Comparison of ENCODE assay signal across 9 mouse cellular contexts in genomic region chr14:84447661-84448380, GRCm38 (mm10). TPM values are rescaled to one million over a fixed set of nuclear protein-coding genes. Genes with fewer than 3 reads are reported as not detected.
DNase-seq lines count a peak whose midpoint lies in the region; ATAC-seq lines count a peak whose summit lies in the region.
"Had no signal": no experiment of that assay in that cellular context is flagged by ENCODE, and none has a peak within 500 bp of the region (broad histone marks: within the 10 kb centered on the region; RNA-seq: fewer than 3 reads in every experiment).

No protein-coding gene starts in this region.

- no peaks in the 10 kb centered on the region for H3K9me3 ChIP-seq in heart, embryonic 13.5 days
- H3K9me3 ChIP-seq in kidney, embryonic 16.5 days (ENCODE audit: low read length): no peaks in the 10 kb centered on the region
- no peaks in the 10 kb centered on the region for H3K9me3 ChIP-seq in liver, embryonic 12.5 days (replicated peaks)

- 4% methylated on average over 45 of the region's 45 CpGs for WGBS in heart, embryonic 13.5 days
- 3% methylated on average over 45 of the region's 45 CpGs for WGBS in kidney, embryonic 16.5 days
- WGBS in liver, embryonic 12.5 days (ENCODE audit: insufficient replicate concordance): 6% methylated on average over 45 of the region's 45 CpGs

- H3K4me2 ChIP-seq in heart, embryonic 13.5 days: peak overlapping the region; percentile 98
- peak overlapping the region; percentile 81 for H3K4me2 ChIP-seq in kidney, embryonic 16.5 days (replicated peaks; ENCODE audit: low read depth, low read length)
- peak overlapping the region; percentile 70 for H3K4me2 ChIP-seq in liver, embryonic 12.5 days

- H3K4me3 ChIP-seq in heart, embryonic 13.5 days: peak overlapping the region; percentile 68
- peak overlapping the region; percentile 58 for H3K4me3 ChIP-seq in kidney, embryonic 16.5 days (ENCODE audit: low read length)
- H3K4me3 ChIP-seq in liver, embryonic 12.5 days: peak overlapping the region; percentile 29
- H3K4me3 ChIP-seq: erythroblast, embryonic 14.5 days had no signal

- H3K9ac ChIP-seq in heart, embryonic 13.5 days: peak overlapping the region; percentile 62
- peak overlapping the region; percentile 38; the same call in 1 of the 2 replicates for H3K9ac ChIP-seq in kidney, embryonic 16.5 days (replicated peaks; ENCODE audit: low read length)
- H3K9ac ChIP-seq in liver, embryonic 12.5 days: no peak overlapping the region

- ATAC-seq in heart, embryonic 13.5 days (ENCODE audit: extremely low read depth, insufficient number of reproducible peaks, low FRiP score, low TSS enrichment): no peak
- ATAC-seq in kidney, embryonic 16.5 days (ENCODE audit: low FRiP score, low TSS enrichment): no peak
- ATAC-seq in liver, embryonic 12.5 days: no peak

- peak; percentile 5 for DNase-seq in cerebellum, adult 9-11 months
- no peak for DNase-seq in cerebellum, adult 8-10 months
- DNase-seq in cerebellum, postnatal 4 days (ENCODE audit: low spot score in 2 of 2): peak; percentile 26 to 29
- DNase-seq in retina, embryonic 14.5 days (ENCODE audit: low spot score): peak; percentile 66
- DNase-seq in ovary, postnatal 14 days (ENCODE audit: low spot score): no peak

- H3K27ac ChIP-seq in heart, embryonic 13.5 days (replicated peaks): no peak overlapping the region
- no peak overlapping the region for H3K27ac ChIP-seq in kidney, embryonic 16.5 days (ENCODE audit: low read length)
- H3K27ac ChIP-seq in liver, embryonic 12.5 days: no peak overlapping the region

- peaks cover 38% of the 10 kb centered on the region for H3K27me3 ChIP-seq in heart, embryonic 13.5 days (replicated peaks)
- H3K27me3 ChIP-seq in kidney, embryonic 16.5 days (ENCODE audit: insufficient read depth, low read length): peaks cover 37% of the 10 kb centered on the region
- peaks cover 62% of the 10 kb centered on the region for H3K27me3 ChIP-seq in liver, embryonic 12.5 days (replicated peaks)

- no peaks in the 10 kb centered on the region for H3K36me3 ChIP-seq in heart, embryonic 13.5 days
- H3K36me3 ChIP-seq in kidney, embryonic 16.5 days (ENCODE audit: insufficient read depth, low read length): no peaks in the 10 kb centered on the region
- no peaks in the 10 kb centered on the region for H3K36me3 ChIP-seq in liver, embryonic 12.5 days

- peaks cover 30% of the 10 kb centered on the region for H3K4me1 ChIP-seq in heart, embryonic 13.5 days
- peaks cover 37% of the 10 kb centered on the region for H3K4me1 ChIP-seq in kidney, embryonic 16.5 days (ENCODE audit: insufficient read depth, low read length)
- no peaks in the 10 kb centered on the region; the same call in 1 of the 2 replicates for H3K4me1 ChIP-seq in liver, embryonic 12.5 days

RNA-seq across cellular contexts. Expression of gene Pcdh17, which starts 4.5 kb away (rescaled TPM):
- polyA plus RNA-seq in heart, embryonic 13.5 days (2015; fragmentation: Nextera tagmentation; extraction: Ambion mirVana): 2.3 and 2.5 TPM in 2 replicates
- 7.6 and 8.2 TPM in 2 replicates for polyA plus RNA-seq in kidney, embryonic 16.5 days (2015; fragmentation: Nextera tagmentation; extraction: Ambion mirVana)
- polyA plus RNA-seq in liver, embryonic 12.5 days (2016; fragmentation: Nextera tagmentation; extraction: Ambion mirVana): 1.4 TPM in 2 replicates
- polyA plus RNA-seq: erythroblast, embryonic 14.5 days had no signal

Comparison
In these comparisons a context has a peak if more than half of its experiments do, and no peak if none do; other contexts are left out.
1. DNase-seq: peak in cerebellum, adult 9-11 months (single experiment), cerebellum, postnatal 4 days (2 of 2) and retina, embryonic 14.5 days (single experiment); none in cerebellum, adult 8-10 months (single experiment) and ovary, postnatal 14 days (single experiment).
2. Peak in every context shown above with its lines, with median percentiles within 50 percentile points of each other: H3K4me2 ChIP-seq and H3K4me3 ChIP-seq.